Mouse (Mus musculus) heart, adult 8-10 months (tissue): ENCODE measurements around the gene Stab1. TPM values are rescaled to one million over a fixed set of nuclear protein-coding genes. Genes with fewer than 3 reads are reported as not detected.
A peak's percentile ranks its signal among the peaks of the same experiment; 100 is the strongest.

ENCODE experiments used
- DNase-seq: peaks from one replicate; pipeline ENCODE4 v3.0.0; 2022; ENCODE audit warnings: low spot score
- total RNA-seq, 4 experiments: library from RNA; stranded (reverse); gene quantifications; 2 replicates each; pipeline ENCODE4 v1.2.4; 2022

Gene Stab1
- total RNA-seq, 4 experiments from 2014 or later, result 50.1 to 64.3 (median 57.1) TPM

DNA sequence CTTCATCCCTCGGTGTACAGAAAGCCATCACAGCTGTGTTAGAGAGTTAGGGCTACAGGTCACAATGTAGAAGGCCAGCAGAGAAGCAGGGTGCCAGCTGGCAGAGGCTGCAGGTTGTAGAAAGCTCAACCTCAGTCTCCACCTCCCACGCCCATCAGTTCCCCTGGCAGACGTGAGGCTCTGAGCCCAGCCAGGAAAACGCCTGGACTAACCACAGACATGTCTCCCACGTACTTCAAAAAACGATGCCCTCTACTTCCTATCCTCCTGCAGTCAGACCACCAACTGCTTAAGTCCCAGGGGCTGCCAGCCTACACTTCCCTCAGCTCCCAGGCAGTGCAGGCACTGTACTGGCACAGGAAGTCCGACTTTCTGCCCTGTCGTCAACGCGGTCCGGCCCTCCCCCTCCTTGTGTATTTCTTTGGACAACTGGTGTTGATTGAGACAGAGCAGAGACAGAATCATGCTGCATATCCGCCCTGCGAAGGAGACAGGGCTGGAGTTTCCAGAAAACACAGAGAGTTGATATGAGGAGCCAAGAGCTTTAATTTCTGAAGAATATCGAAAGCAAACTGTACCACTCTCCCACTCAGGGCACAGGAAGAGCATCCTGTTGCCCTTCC is 26.6 kb upstream of the Stab1 start:
- DNase-seq, result peak; percentile 88

DNA sequence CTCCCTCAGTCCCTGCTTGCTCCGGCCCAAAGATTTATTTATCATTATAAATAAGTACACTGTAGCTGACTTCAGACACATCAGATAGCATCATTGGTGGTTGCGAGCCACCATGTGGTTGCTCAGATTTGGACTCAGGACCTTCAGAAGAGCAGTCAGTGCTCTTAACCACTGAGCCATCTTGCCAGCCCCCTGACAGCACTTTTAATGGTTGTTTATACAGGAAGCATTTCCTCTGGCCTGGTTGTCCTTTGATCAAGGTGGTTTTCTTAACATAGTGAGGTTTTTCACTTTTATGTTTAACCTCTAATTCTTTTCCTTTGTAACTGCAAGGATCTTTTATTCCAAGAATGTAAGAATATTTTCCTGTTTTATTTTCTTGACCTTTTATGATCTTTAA is 26.0 kb upstream of the Stab1 start:
- DNase-seq, result no peak

DNA sequence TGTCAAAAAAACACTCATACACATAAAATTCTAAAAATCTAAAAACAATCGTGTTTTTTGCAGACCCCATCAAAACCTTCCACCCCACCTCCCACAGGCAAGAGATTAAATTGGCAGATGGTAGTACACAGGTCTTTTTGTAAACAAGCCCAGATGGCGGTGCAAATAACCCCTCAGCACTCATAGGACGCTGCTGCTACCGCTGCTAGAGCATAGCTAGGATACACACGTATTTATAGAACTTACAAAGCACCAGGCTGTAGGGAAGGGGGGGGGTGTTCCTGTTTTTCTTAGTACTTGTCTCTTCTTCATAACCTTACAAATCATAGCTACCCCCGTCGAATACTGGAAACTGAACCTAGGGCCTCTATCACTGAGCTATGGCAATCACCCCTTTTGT is 25.4 kb upstream of the Stab1 start:
- DNase-seq, result no peak

DNA sequence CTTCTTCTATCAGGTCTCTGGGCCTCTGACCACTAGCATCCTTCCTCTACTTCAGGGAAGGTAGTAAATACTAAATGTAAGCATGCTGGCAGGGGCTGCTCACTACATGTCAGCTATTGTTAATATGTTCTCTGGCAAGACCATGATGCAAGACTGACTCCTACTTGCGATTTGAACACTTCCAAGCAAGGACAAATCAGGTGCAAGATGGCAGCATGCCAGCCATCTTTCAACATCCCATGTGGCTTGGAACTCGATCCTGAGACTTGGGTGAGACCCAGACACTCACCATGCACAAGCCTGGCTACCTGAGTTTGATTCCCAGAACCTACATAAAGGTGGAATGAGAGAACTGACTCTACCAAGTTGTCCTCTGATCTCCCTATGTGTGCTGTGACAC is 23.5 kb upstream of the Stab1 start:
- DNase-seq, result no peak

DNA sequence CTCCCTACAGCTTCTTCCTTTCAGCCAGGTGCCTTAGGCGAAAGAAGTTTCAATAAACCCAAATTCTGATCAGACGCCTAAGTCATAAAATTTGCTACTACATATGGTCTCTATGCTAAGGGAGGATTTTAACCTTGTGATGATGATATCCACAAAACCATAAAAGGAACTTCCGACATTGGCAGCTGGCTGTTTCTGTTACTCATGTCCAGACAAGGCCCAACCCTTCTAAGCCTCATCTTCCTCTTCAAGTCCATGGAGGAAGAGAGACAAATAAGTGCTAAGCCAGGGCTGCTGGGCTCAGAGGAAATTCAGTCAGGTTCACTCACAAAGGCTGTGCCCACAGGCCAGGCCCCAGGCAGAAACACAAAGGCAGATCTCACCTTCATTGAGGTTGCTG is 20.9 kb upstream of the Stab1 start:
- no peak for DNase-seq

DNA sequence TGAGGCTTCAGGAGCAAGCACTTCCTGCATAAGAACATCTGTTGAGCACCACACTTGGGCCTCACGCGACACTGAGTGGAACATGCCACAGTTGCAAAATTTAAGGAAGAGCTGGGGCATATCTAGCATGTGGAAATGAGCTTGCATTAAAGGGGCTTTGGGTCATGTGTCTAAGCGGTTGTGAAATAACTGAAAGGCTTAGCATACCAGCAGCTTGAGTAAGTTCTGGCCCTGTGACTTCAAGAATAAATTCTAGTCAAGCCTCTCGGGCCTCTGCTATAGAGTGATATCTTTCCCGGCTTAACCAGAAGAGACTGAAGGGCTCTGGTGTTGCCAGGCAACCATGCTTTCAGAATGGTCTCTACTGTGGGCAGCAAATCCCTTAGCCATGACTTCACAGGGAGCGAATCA is 20.3 kb upstream of the Stab1 start:
- no peak for DNase-seq

DNA sequence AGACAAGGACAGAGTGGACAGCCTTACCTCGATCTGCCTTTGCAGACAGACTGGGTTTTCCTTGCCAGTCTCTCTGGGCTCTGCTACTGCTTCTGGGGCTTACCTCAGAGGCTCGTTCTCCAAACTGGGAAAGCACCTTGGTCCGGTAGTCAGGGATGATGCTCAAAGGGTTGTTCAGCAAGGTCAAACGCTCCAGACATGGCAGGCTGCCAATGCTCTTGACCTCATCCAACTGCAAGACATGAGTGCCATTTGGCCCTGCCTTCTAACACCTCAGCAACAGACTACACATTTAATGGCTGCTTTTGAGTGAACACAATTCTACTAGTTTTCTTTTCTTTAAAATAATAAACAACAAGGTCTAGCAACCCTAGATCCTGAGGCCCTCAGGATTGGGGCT is 18.2 kb upstream of the Stab1 start:
- DNase-seq, result no peak

DNA sequence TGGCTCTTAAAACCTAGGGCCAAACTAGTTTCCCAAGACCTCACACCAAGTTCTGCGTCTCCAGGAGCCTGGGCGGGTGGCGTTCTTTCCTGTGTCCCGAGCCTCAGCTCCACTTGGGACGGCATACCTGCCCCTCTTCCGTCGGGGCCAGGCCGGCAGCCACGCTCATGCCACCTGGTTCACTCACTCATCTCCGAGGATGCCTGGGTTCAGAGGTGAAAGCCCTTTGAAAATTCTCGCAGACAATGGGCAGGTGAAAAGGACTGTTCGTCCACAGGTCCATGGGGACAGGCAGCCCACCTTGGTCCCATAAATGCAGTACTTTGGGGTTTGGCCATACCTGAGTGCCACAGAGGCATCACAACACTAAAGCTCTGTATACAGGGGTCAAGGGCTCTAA is 15.8 kb upstream of the Stab1 start:
- no peak for DNase-seq

DNA sequence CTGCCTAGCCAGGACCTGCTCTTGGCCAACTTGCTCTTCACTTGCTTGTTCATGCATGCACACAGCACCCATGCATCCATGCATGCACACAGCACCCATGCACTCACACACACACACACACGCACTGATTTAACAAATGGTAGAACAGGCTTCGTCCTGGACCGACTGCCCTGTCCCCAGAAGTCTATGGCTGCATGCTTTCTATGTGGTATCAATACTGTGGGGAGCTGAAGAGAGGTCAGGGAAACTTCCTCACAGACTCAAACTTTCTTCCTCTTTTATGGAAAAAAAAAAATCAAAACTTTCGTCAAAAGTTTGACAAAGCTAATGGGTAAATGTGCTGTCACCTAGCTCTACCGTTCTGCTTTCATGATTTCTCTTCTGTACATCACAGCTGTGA is 15.1 kb upstream of the Stab1 start:
- no peak for DNase-seq

DNA sequence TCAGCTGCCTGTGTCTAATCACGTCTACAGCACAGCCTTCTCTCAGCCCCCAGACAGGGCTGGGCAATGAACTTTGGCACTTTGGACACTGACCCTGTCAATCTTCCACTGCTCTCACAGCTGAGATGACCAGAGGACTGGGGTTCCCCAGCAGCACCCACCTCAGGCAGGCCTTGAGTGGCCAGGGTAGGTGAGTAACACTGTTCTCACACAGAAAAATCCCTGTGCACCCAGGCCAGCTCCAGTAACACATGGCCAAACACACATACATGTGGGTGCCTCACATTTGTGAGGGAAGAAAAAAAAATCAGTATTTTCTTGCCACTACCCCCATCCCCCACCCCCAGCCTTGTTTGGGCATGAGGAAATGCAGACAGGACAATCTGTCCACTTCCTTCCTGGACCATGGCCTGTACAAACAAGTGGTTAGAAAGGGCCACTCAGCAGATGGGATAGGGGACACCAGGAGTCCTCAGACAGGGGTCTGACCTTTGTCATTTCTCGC is 14.4 kb upstream of the Stab1 start:
- no peak for DNase-seq

DNA sequence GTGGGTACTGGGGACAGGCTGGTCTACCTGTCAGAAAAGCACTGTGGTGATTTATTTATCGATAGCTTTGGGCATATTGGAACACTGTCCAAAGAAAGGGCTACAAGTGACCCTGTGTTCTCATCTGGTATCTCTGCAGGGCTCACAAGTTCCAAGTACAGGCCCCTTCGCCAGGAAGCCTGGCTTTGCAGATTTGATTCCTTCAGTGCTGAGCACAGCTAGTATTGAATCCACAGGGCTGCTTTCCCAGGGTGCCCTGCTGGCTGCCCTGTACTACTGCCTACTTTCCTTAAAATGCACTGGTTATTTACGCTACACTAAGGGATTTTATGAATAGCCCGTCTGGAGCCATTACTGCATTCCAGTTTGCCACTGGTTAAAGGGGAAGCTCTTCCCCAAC is 13.1 kb upstream of the Stab1 start:
- no peak for DNase-seq

DNA sequence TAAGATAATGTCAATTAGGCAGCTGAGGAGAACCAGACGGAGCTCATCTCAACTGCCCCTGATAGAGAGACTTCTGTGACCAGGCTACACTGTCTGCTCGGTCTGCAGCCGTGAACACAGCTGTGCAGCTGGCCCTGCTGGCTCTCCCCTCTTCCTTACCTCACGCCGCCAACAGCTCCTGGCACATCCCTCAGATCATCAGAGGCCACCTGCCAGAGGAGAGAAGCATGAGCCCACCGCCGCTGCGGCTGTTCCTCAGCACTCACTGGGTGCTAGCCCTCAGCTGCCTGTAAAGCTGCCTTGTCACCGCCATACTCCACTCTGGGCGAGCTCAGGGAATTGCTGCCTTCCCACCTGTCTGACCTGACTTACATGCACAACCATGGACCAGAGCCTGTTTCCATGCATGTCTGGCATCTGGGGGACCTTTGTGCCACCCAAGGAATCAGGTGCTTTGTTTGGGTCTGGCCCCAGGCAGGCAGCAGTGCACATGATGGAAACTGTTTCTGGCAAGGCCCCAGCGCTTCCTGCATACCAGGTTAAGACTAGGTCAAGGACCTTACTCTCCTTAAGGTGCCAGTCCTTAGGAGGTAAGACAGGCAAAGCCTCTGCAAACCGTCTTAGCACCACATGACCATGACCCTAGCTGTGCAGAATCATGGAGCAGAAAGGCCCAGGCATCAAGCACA is 11.4 kb upstream of the Stab1 start:
- DNase-seq, result no peak

DNA sequence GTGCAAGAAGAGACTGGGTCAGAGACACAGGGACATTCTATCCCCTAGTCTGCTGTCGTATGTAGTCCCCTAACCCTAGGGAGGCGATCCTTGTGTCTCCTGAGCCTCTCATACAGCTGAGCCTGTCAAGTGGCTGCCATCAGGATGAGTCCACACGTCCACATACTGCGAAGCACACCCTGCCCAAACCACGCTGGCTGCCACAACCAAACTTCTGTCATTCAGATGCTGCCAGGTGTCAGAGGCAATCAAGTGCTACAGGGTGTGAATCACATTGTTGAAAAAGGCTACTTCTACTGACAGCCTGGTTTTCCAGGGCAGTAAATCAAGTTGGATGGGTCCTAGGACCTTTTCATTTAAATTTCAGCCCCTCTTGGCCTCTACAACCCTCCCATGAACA is 9.3 kb upstream of the Stab1 start:
- DNase-seq, result no peak

DNA sequence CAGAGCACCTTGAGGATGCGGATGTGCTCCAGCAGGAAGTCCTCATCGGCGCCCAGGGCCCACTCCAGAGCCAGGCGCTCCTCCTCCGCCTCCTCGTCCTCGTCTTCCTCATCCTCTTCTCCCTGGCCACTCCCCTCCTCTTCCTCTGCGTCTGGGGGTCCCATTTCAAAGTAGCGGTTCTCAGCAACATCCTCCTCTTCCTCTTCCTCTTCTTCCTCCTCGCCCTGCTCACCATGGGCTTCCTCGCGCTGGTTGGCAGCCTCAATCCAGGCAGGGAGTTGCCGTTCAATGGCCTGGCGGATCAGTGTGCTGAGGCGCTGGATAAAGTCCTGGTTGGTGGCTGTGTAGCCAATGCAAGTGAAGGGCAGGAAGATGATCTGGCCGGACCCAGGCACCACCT is 8.8 kb upstream of the Stab1 start:
- no peak for DNase-seq

DNA sequence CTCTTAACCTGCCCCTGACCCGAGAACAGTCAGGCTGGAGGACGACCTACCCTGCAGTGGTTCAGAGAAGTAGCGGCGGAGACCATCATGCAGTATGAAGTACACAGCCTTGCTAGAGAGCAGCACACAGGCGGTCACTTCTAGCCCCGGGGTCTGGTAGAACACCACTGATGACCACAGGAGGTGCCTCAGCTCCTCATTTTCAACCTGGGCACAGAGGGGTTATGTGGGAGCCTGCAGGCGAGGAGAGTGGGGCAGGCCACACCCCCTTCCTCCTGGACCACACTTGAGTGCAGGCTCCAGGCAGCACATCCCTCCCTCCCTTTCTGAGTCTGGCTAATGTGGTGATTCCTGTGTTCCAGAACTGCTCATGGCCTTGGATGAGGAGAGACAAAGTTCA is 5.1 kb upstream of the Stab1 start:
- DNase-seq, result no peak

DNA sequence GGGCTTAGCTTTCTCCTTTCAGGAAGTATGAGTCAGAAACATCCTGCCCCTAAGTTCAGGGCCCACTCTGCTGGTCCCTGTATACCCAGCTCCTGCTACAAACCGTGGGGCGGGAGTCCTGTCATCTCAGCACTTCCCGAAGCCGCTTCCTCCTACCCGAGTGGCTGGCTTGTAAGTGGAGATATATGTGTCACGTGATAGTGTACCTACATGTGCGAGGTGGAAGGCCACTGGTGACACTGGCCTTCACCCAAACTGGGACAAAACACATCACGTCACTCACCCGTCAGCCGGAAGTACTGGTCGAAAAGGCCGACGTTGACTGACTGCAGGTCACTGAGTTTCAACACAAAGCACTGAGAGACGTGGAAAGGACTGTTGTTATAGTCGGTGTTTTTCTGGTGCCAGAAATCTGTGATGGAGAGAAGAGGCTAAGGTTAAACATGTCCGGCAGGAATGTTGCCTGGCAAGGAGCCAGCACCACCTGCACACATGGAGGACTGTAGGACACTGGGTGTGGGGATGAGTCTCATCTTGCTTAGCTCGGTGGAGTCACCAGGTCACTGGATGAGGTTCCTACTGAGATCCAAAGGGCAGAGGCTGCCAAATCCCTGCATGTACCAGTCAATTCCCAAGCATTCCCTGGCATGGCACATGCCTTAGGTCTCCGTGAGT is 4.5 kb upstream of the Stab1 start:
- DNase-seq, result peak; percentile 67

DNA sequence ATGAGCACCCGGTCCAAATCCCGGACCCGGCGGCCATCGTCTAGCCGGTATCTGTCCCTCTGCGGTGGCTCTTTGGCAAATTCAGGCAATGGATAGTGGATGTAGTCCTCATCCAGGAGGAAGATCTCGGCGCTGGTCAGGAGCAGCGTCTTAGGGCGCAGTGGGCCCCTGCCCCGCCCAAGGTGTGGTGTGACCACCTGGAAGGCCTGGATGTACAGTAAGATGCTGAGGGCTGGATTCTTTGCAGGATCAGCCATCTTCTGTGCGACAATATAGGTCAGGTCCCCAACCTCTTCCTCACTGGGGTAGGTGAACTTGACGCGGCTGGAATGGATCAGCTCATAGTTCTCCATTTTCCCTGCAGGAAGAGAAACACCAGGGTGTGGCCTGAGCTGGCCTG is 3.4 kb upstream of the Stab1 start:
- DNase-seq, result no peak

DNA sequence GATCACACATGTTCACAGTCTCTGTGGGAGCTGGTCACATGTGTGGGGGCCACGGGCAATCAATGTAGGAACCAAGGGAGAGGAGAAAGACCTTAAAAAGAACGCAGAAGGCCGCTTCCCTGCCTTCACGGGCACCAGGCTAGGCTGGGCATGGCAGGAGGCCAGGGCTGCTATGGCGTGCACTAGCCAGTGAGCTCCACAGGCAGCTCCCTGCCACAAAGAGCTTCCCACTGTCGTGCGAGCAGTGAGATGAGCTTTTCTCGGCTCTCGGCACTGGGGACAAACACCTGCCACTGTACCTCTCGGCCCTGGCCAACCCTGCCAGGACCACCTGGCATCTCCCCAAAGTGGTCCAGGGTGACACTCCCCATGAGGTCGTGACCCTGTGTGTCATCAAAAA is 2.9 kb upstream of the Stab1 start:
- no peak for DNase-seq

DNA sequence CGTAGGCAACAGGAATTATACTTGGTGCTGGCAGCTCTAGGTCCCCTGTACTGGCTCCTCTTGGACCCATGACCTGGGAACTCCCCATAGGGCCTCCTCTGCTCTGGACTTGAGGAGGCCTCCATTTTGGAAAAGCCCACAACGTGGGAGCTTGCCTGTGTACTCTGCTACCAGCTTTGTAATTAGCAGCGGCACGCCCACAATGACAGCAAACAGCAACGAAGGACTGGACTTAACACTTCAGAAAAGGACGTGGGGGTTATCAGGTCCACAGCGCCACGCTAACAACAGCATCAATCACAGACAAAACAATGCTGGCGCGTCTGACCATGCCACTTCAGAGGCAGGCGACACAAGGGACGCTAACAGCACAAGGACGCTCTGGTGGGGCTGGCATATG is 2.5 kb upstream of the Stab1 start:
- no peak for DNase-seq

DNA sequence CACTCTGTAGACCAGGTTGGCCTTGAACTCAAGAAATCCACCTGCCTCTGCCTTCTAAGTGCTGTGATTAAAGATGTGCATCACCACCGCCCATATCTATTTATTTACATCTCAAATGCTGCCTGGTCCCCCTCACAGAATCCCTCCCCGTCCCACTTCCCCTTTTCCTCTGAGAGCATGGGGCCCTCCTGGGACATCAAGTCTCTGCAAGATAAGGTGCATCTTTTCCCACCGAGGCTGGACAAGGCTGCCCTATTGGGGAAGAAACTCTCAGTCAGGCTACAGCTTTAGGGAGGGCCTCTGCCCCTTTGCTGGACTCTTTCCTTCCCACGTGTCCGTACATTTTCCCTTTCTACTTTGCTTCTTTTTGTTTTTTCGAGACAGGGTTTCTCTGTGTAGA is 1.1 kb upstream of the Stab1 start:
- no peak for DNase-seq

DNA sequence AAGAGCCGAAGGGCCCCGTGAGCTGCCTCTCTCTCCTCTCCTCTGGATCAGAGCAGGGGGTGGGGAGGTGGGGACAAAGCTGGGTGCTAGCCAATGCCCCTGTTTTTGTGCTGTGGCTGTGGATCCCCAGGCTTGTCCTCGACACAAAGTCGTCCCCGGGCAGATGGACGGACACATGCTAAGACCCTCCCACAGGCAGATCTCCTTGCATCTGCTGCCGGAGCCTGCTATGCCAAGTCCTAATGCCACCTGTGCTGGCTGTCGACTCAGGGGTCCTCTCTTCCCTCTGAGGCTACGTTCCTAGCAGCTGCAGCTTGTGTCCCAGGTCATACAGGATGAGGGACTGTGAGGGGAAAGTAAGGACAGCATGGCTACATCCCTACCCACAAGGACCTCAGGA is 1.6 kb downstream of the Stab1 start:
- no peak for DNase-seq

DNA sequence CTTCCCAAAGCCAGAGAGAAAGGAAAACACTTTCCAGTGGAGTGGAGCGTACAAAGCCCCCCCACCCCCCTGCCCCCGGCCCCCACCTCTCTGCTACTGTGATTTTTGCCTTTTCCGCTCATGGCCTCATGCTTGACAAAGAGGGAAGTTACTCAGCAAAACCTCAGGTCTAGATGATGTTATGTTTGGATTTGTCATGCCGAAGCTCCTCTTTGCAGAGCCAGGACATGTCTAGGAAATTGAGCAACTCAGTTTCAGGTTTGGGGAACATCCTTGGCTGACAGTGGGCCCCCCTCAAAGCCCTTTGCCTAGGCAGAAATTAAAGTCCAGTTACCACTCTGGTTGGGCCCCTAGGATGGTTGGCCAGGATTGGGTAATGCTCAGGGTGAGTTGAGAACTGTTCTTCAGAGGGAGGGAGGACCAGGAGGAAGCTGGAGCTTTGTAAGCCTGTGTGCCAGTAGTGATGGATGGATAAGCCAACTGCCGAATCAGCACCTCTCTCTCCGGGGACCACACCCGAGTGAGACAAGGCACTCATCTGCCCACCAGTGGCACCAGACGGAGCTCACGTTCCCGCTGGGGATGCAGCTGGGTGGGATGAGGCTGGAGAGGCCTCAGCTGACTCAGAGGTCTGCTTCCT is 2.3 kb downstream of the Stab1 start:
- DNase-seq, result no peak

DNA sequence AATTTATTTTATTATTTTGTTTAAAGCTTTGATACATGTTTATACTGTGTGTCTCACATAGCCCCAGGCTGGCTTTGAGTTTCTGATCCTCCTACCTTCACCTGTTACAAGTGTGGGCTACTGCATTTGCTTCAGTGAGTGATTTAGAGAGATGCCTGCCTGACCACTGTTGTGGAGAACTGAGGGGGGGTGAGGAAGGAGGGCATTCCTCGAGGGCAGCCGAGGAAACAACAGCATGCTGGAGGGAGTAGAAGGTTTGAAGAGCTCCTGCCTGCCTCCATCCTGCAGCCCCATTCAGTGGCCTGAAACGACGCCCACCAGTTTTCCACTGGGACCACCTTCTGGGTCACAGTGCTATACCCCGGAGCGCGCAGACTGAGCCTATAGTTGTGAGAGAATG is 3.0 kb downstream of the Stab1 start:
- DNase-seq, result no peak
